Mouse (Mus musculus) liver, embryonic 18 days (tissue): ENCODE results near the gene Slc26a3. TPM values are rescaled to one million over a fixed set of nuclear protein-coding genes. Genes with fewer than 3 reads are reported as not detected.

Experiments used
- polyA plus RNA-seq: library from polyadenylated mRNA; depleted of rRNA; stranded (reverse); fragments of >200 nt; gene quantifications from 2 replicates; pipeline ENCODE4 v1.2.3, GENCODE M21; 2012; rRNA removed

The Slc26a3 gene
- polyA plus RNA-seq = 0.02 and 0.03 TPM in 2 replicates

DNA sequence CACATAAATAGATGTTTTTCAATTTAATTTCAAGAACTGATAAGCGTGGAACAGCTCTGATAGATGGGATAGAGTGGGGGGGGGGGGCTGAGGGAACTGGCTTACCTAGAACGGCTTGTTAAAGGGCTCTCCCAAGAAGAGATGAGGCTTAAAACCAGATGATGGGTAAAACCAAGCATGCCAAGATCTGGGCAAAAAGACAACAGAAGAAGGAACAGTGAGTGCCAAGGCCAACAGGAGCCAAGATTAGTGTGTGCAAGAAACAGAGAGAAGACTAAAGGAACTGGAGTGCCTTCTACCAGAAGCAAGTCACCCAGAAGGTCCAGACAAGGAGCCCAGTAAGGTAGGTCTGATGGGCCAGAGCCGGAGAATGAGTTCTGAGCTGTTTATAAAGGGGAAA lies at the start of gene Slc26a3:
Gene Slc26a3, plus strand, starts transcription at position 301 of the 400 bp plus-strand sequence.

DNA sequence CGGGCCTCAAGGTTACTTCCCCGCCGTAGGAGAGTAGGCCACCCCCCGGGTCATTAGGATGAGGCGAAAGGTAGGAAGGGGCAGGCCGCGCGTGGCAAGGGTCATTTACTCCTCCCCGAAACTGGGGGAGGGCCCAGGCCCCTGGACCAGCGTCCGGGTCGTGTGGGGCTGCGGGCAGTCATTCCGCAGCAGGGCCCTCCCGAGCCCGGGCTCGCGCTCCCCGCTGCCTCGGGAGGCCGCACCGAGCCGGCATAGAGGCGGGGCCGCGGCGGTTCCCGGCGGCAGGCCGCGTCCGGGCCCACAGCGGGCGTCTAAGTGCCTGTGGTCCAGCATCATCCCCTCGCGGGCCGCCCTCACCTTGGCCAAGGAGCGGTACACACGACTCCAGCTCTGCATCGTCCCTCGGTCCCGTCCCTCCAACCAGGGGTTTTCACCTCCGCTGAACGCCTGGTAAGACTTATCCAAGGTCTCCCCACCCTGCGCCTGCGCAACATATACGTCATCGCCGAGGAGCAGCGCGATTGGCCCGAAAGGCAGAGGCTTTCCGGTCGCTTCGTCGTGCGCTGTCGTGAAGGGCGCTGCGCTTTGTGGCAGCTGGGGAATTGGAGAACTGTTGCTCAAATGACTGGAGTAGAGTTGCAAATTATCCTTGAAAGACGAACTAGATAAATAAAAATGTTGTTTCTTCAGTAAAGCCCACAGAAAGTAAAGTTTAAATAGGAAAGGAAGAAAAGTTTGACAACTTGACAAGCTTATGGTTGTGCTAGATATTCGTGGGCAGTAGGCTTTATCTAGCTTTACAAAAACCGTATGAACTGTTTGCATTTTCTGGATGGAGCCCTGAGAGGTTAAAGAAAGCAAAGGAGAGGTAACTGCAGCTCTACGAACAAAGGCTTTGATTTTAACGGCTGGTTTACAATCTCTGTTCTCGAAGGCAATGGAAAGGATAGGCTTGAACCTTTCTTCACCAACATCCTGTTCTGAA lies 39.4 kb upstream of the Slc26a3 start, which contains the start of gene Dld:
Gene Dld, minus strand, starts transcription at position 510 of the 985 bp plus-strand sequence.

GRCm38 (mm10) chr12:31499314-31500131 lies 108.9 kb downstream of the Slc26a3 start, which contains the start of gene Cbll1:
Cbll1 (minus strand) TSS chr12:31499616.

Other genes with a start within 250 kb of the Slc26a3 start
- not detected in 2 replicates for gene Gm6993, start 150.1 kb upstream of the Slc26a3 start, polyA plus RNA-seq
- gene Lamb1, start 125.6 kb upstream of the Slc26a3 start, polyA plus RNA-seq = 4.0 and 4.3 TPM in 2 replicates
- 44.4 and 49.4 TPM in 2 replicates for gene Dld, start 39.4 kb upstream of the Slc26a3 start, polyA plus RNA-seq
- gene Cbll1, start 108.7 kb downstream of the Slc26a3 start, polyA plus RNA-seq = 2.0 and 2.1 TPM in 2 replicates
- 0.01 and 0.02 TPM in 2 replicates for gene Slc26a4, start 169.1 kb downstream of the Slc26a3 start, polyA plus RNA-seq
- 5.9 and 6.2 TPM in 2 replicates for gene Bcap29, start 243.8 kb downstream of the Slc26a3 start, polyA plus RNA-seq